Mouse (Mus musculus) limb, embryonic 14.5 days (tissue): Measurements from ENCODE around the gene Fhad1. TPM values are rescaled to one million over a fixed set of nuclear protein-coding genes. Genes with fewer than 3 reads are reported as not detected.
A peak's percentile ranks its signal among the peaks of the same experiment; 100 is the strongest.

Experiments
- ATAC-seq: fragments of 200-750 bp; cut with Nextera tagmentation; 2 replicates; pipeline ENCODE4 v1.8.0; 2017; ENCODE audit warnings: low read depth, moderate number of reproducible peaks, moderate TSS enrichment; ENCODE audit not compliant: low FRiP score
- DNase-seq: peaks from one replicate; pipeline ENCODE4 v3.0.0-alpha.2; 2015; ENCODE audit warnings: low spot score
- H3K27ac ChIP-seq: fragments of 300-500 bp; sonication (generic); replicated peaks from 2 replicates; pipeline ENCODE4 v1.5.1; 2014; ENCODE audit warnings: low read depth, mild to moderate bottlenecking, low read length, moderate library complexity, mixed read lengths
- H3K27me3 ChIP-seq: fragments of 300-500 bp; sonication (generic); 2 replicates; pipeline ENCODE4 v1.6.1; 2014; ENCODE audit warnings: low read length, mixed read lengths; ENCODE audit not compliant: control insufficient read depth, insufficient read depth
- H3K36me3 ChIP-seq: fragments of 300-500 bp; sonication (generic); 2 replicates; pipeline ENCODE4 v1.6.1; 2014; ENCODE audit warnings: mild to moderate bottlenecking, low read length, moderate library complexity, mixed read lengths; ENCODE audit not compliant: control insufficient read depth, insufficient read depth
- H3K4me1 ChIP-seq: fragments of 300-500 bp; sonication (generic); 2 replicates; pipeline ENCODE4 v1.6.1; 2014; ENCODE audit warnings: antibody characterized with exemption, low read length, mixed read lengths; ENCODE audit not compliant: control insufficient read depth, insufficient read depth
- H3K4me2 ChIP-seq: fragments of 300-500 bp; sonication (generic); replicated peaks from 2 replicates; pipeline ENCODE4 v1.6.1; 2014; ENCODE audit warnings: low read depth, mild to moderate bottlenecking, low read length, moderate library complexity; ENCODE audit not compliant: severe bottlenecking
- H3K4me3 ChIP-seq: fragments of 300-500 bp; sonication (generic); replicated peaks from 2 replicates; pipeline ENCODE4 v1.5.1; 2014; ENCODE audit warnings: low read length
- H3K9ac ChIP-seq: fragments of 300-500 bp; sonication (generic); 2 replicates; pipeline ENCODE4 v1.6.1; 2014; ENCODE audit warnings: mild to moderate bottlenecking, low read depth, low read length, moderate library complexity; ENCODE audit not compliant: severe bottlenecking
- H3K9me3 ChIP-seq: fragments of 300-500 bp; sonication (generic); 2 replicates; pipeline ENCODE4 v1.6.1; 2016; ENCODE audit warnings: low read length; ENCODE audit not compliant: control insufficient read depth
- POLR2A ChIP-seq: fragments of 200-500 bp; IDR thresholded peaks from 2 replicates; pipeline ENCODE4 v1.8.0; 2012; ENCODE audit warnings: inconsistent platforms, mild to moderate bottlenecking, moderate library complexity, borderline replicate concordance; ENCODE audit not compliant: insufficient read depth, insufficient read length; ENCODE audit errors: extremely low read depth
- WGBS: fragments of 180-500 bp; shearing (Covaris S2); extraction: QIAGEN DNeasy Blood & Tissue Kit; methylation state at CpG from one replicate; pipeline ENCODE4 v1.1.7; 2014; 5-methylcytosine and 5-hydroxymethylcytosine counted together
- polyA plus RNA-seq, 2 experiments: library from polyadenylated mRNA; depleted of rRNA in 1 of 2; stranded (reverse) in 1 of 2; unstranded in 1 of 2; fragments of >200 nt; fragmentation: Nextera tagmentation in 1 of 2; extraction: Ambion mirVana in 1 of 2; gene quantifications; 2 replicates each; pipeline versions ENCODE4 v1.2.1 to v1.2.3; 2012 to 2014

Fhad1 gene
- polyA plus RNA-seq, 2 experiments: 2.7 to 3.1 TPM

DNA sequence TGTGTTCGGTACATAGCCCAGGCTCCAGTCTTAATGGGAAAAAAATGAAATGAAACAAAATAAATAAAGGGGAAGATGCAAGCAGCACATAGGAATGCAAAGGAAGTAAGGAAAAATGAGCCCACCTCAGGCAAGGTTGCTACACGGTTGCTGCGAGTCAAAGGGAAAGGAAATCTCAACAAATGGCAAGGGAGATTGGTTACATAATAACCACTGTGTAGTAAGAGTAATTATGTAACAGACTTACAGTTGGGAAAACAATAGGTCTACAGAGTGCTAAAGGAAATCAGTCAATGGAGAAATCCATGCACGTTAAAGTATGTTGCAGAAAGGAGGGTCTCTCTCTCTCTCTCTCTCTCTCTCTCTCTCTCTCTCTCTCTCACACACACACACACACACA lies 55.3 kb downstream of the Fhad1 start:
- Histone ChIP-seq H3K36me3 (no peaks in the 10 kb centered on the region), H3K27ac (no peak overlapping the region), H3K27me3 (no peaks in the 10 kb centered on the region), H3K4me2 (no peak overlapping the region), H3K9ac (no peak overlapping the region), H3K4me1 (peaks cover 18% of the 10 kb centered on the region), H3K9me3 (peaks cover 7% of the 10 kb centered on the region), H3K4me3 (no peak overlapping the region)
- ATAC-seq (no peak), DNase-seq (no peak)
- 59% methylated on average over 4 of the region's 4 CpGs for WGBS
- TF ChIP-seq POLR2A: no peak

- no peak overlapping the region; the same call in 1 of the 2 replicates for H3K4me2 ChIP-seq
- ATAC-seq: peak; percentile 38; the same call in 1 of the 2 replicates
- WGBS: 43% methylated on average over 7 of the region's 7 CpGs
Observed at GRCm38 (mm10) chr4:141958614-141959375, 56.1 kb downstream of the Fhad1 start.

DNA sequence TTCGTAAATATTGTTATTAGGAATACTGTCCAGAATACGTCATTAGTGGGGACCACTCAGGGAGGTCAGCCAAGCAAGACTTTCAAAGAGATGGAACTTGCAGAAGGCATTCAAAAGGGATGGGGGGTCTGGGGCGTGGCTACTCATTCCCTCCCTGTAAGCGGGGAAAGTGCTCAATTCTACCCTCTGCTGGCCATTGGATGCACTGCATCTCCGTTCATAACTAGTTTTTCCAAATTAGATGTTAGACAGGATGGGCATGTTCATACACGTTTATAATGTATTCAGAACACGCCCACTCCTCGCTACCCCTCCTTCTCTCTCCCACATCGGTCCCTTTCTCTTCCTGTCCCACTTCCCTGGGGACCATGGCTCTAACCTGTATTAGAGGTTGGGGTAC lies 56.7 kb downstream of the Fhad1 start:
- DNase-seq (peak; percentile 89), ATAC-seq (peak; percentile 77)
- 5% methylated on average over 9 of the region's 9 CpGs for WGBS
- 0 out of 2 replicates have a peak overlapping the region, but pooled peaks have one; percentile 7 for H3K4me3 ChIP-seq
- TF ChIP-seq POLR2A: no peak
- no peaks in the 10 kb centered on the region for H3K27me3 ChIP-seq
- H3K4me1 ChIP-seq: peaks cover 20% of the 10 kb centered on the region
- peaks cover 7% of the 10 kb centered on the region for H3K9me3 ChIP-seq
- H3K27ac ChIP-seq: no peak overlapping the region
- no peaks in the 10 kb centered on the region for H3K36me3 ChIP-seq
- H3K4me2 ChIP-seq: peak overlapping the region; percentile 29; the same call in 1 of the 2 replicates
- no peak overlapping the region for H3K9ac ChIP-seq

More at GRCm38 (mm10) chr4:141958614-141959375, 56.1 kb downstream of the Fhad1 start:
- no peak for TF ChIP-seq POLR2A
- DNase-seq: no peak
- H3K27me3 ChIP-seq: no peaks in the 10 kb centered on the region
- H3K36me3 ChIP-seq: no peaks in the 10 kb centered on the region
- no peak overlapping the region for H3K27ac ChIP-seq
- no peak overlapping the region for H3K9ac ChIP-seq
- H3K4me1 ChIP-seq: peaks cover 20% of the 10 kb centered on the region
- H3K4me3 ChIP-seq: no peak overlapping the region
- peaks cover 7% of the 10 kb centered on the region for H3K9me3 ChIP-seq

- Histone ChIP-seq H3K9ac (no peak overlapping the region), H3K27me3 (no peaks in the 10 kb centered on the region), H3K4me2 (0 out of 2 replicates have a peak overlapping the region, but pooled peaks have one; percentile 29), H3K36me3 (no peaks in the 10 kb centered on the region), H3K4me1 (peaks cover 20% of the 10 kb centered on the region), H3K9me3 (peaks cover 7% of the 10 kb centered on the region), H3K27ac (no peak overlapping the region), H3K4me3 (0 out of 2 replicates have a peak overlapping the region, but pooled peaks have one; percentile 7)
- TF ChIP-seq POLR2A: no peak
- 19% methylated on average over 11 of the region's 11 CpGs for WGBS
- ATAC-seq: peak; percentile 52
- no peak for DNase-seq
Observed at GRCm38 (mm10) chr4:141957740-141958139, 57.1 kb downstream of the Fhad1 start.

DNA sequence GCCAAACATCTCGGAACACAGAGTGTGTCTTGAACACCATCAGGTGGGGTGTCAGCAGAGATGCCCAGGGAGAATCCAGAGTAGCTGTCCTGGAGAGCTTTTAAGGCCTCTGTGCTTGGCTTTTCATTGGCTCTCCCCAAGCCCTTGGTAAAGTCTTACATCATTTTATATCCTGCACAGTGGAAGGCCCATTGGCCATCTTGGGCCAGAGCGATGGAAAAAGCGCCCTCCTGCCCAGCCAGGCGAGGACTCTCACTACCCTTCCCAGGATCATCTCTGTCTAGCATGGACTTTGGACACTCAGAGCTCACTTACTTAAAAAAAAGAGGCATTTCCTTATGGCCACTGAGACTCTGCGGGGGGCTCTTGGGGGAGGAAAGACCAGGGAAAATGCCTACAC lies 58.0 kb downstream of the Fhad1 start:
- no peaks in the 10 kb centered on the region for H3K36me3 ChIP-seq
- ATAC-seq (no peak), DNase-seq (no peak)
- no peaks in the 10 kb centered on the region for H3K27me3 ChIP-seq
- peaks cover 6% of the 10 kb centered on the region for H3K9me3 ChIP-seq
- no peak overlapping the region for H3K4me2 ChIP-seq
- TF ChIP-seq POLR2A: no peak
- no peak overlapping the region for H3K4me3 ChIP-seq
- 91% methylated on average over 5 of the region's 5 CpGs for WGBS
- H3K4me1 ChIP-seq: peaks cover 20% of the 10 kb centered on the region
- H3K9ac ChIP-seq: no peak overlapping the region
- no peak overlapping the region for H3K27ac ChIP-seq
